Mouse (Mus musculus) olfactory bulb, adult 2 months (tissue): ENCODE measurements at regions not wholly inside any gene's neighbourhood (a gene's known extent, or its start where the extent isn't known, plus 50 kb on each side); places are given as distances from the start of the nearest gene placed in this dataset.
"Not testable (repeated sequence)": the region's sequence is repeated elsewhere in the genome, so short reads cannot be mapped to it uniquely, and the experiment has no call there.

Experiments used
- H3K27ac ChIP-seq: fragments of 200-500 bp; 2 replicates; pipeline ENCODE4 v1.5.1; 2012; ENCODE audit warnings: low read depth, low read length; ENCODE audit not compliant: insufficient read depth
- H3K4me1 ChIP-seq: fragments of 200-500 bp; 2 replicates; pipeline ENCODE4 v1.6.1; 2012; ENCODE audit warnings: low read length; ENCODE audit not compliant: control insufficient read depth, insufficient read depth
- H3K4me3 ChIP-seq: fragments of 200-500 bp; 2 replicates; pipeline ENCODE4 v1.5.1; 2012; ENCODE audit warnings: mild to moderate bottlenecking, low read depth, low read length, moderate library complexity; ENCODE audit not compliant: insufficient read depth
- CTCF ChIP-seq: fragments of 200-500 bp; IDR thresholded peaks from 2 replicates; pipeline ENCODE4 v1.5.1; 2012; ENCODE audit warnings: low read depth, mild to moderate bottlenecking, low read length, moderate library complexity; ENCODE audit not compliant: insufficient read depth
- POLR2A ChIP-seq: fragments of 200-500 bp; IDR thresholded peaks from 2 replicates; pipeline ENCODE4 v1.6.1; 2012; ENCODE audit warnings: mild to moderate bottlenecking, low read depth, low read length, moderate library complexity; ENCODE audit not compliant: insufficient read depth
- WGBS: fragments of 180-500 bp; shearing (Covaris S2); methylation state at CpG from one replicate; pipeline ENCODE4 v1.1.7; 2018; 5-methylcytosine and 5-hydroxymethylcytosine counted together

- no peak overlapping the region for H3K4me3 ChIP-seq
- H3K27ac ChIP-seq, result no peak overlapping the region
- no peaks in the 10 kb centered on the region for H3K4me1 ChIP-seq
- no peak for TF ChIP-seq POLR2A
- TF ChIP-seq CTCF, result no peak
Measured at GRCm38 (mm10) chr1:80969927-80970326, 106.8 kb upstream of the Nyap2 start.

DNA sequence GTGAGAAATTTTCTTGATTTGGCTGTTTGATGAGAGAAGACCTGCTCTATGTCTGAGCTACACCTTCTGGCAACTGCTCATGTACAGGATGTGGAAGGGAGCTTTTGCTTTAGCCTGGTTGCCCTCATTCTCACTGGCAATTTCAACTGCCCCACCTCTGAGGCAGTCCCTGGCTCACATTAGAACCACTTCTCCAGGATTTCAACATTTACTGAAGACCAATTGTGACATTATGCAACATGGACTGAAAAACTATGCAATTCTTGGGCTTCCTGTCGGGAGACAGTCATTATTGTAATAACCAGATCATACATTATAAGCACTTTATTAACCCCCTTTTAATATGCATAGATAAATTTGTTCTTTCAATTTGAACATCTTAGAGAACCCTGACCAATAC lies 107.6 kb upstream of the Nyap2 start:
- no peaks in the 10 kb centered on the region for H3K4me1 ChIP-seq
- 98% methylated on average over 1 of the region's 1 CpGs for WGBS
- TF ChIP-seq POLR2A, result no peak
- TF ChIP-seq CTCF, result no peak
- H3K4me3 ChIP-seq, result no peak overlapping the region
- no peak overlapping the region for H3K27ac ChIP-seq

DNA sequence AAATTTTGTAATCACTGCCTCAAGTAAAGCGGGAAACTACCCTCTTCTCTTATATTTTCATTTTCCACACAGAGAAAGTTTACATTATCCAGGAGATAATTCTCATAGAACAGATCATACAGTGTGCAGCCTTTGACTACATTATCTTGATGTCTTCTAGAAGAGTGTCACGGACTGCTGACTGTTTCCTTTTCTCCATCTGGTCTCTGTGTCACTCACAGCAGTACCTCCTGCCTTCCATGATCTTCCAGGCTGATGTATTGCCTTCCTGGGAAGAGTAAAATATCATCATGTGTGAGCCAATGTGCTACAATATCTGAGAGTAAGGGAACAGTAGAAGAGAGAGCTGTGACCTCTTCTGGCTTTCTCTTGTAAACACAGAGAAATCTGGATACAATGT lies 111.0 kb upstream of the Nyap2 start:
- WGBS, result 88% methylated on average over 2 of the region's 2 CpGs
- H3K27ac ChIP-seq, result no peak overlapping the region
- H3K4me1 ChIP-seq, result no peaks in the 10 kb centered on the region

GRCm38 (mm10) chr1:80964376-80964775 lies 112.4 kb upstream of the Nyap2 start:
- 65% methylated on average over 5 of the region's 5 CpGs for WGBS
- Histone ChIP-seq H3K4me1 (no peaks in the 10 kb centered on the region), H3K27ac (no peak overlapping the region), H3K4me3 (no peak overlapping the region)
- TF ChIP-seq CTCF, result no peak
- no peak for TF ChIP-seq POLR2A

More for the DNA sequence above, 111.0 kb upstream of the Nyap2 start:
- TF ChIP-seq POLR2A, result no peak
- no peak overlapping the region for H3K4me3 ChIP-seq

GRCm38 (mm10) chr1:80963838-80964237 lies 112.9 kb upstream of the Nyap2 start:
- 91% methylated on average over 1 of the region's 1 CpGs for WGBS

DNA sequence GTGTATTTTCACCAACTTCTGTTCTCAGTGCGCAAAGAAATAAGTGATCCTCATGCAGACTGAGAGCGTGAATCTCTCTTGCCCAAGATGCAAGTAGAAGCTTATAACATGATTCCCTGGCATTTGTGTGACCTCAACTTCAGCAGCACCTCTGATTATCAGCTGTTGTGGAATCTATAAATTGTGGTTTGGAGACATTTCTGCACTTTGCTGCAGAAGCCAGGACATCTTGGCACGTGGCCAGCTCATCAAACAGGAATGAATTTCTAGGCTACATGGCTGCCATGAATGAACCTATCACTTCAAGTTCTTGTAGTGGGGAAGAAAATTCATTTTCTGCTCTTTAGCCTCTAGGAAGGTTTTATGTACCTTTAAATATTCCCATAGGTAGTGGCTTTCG lies 126.3 kb upstream of the Nyap2 start:
- WGBS, result 92% methylated on average over 4 of the region's 4 CpGs
- Histone ChIP-seq H3K27ac (no peak overlapping the region), H3K4me3 (no peak overlapping the region), H3K4me1 (no peaks in the 10 kb centered on the region)
- TF ChIP-seq CTCF (no peak), POLR2A (no peak)

More at GRCm38 (mm10) chr1:80963838-80964237, 112.9 kb upstream of the Nyap2 start:
- no peak overlapping the region for H3K27ac ChIP-seq
- no peak for TF ChIP-seq CTCF
- no peak for TF ChIP-seq POLR2A
- H3K4me1 ChIP-seq, result no peaks in the 10 kb centered on the region
- no peak overlapping the region for H3K4me3 ChIP-seq

DNA sequence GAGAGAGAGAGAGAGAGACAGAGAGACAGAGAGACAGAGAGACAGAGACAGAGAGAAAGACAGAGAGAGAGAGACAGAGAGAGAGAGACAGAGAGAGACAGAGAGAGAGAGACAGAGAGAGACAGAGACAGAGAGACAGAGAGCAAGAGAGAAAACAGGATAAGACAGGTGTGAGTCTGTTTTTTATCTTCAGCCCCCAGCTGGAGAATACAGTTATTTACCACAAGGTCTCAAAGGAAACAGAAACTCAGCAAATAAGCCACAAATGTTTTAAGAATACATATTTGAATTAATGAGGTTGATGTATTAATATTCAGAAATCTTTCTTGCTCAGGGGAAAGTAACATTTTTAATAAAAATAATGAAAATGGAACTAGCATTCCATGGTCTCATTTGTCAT lies 130.7 kb upstream of the Nyap2 start:
- not testable (repeated sequence) for H3K4me3 ChIP-seq, H3K4me1 ChIP-seq, H3K27ac ChIP-seq

DNA sequence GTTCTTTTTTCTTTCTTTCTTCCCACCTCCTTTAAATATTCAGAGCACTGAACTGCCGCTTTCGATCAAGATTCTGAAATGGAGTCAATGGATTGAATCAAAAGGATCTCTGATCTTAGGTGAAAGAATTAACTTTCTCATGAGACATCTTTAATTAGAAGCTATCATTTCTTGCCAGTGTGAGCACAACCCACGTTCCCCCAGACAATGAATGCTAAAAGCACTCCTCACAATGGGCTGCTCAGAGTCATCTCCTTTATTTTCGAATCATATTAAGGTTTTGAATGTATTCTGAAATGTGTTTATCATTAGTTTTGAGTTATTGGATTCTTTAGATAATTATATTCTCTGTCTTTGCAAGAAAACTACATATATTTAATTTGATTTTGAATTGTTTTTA lies 137.4 kb upstream of the Nyap2 start:
- no peaks in the 10 kb centered on the region for H3K4me1 ChIP-seq
- no peak overlapping the region for H3K4me3 ChIP-seq
- no peak overlapping the region for H3K27ac ChIP-seq
- WGBS, result 63% methylated on average over 4 of the region's 4 CpGs
- TF ChIP-seq POLR2A (no peak), CTCF (no peak)

DNA sequence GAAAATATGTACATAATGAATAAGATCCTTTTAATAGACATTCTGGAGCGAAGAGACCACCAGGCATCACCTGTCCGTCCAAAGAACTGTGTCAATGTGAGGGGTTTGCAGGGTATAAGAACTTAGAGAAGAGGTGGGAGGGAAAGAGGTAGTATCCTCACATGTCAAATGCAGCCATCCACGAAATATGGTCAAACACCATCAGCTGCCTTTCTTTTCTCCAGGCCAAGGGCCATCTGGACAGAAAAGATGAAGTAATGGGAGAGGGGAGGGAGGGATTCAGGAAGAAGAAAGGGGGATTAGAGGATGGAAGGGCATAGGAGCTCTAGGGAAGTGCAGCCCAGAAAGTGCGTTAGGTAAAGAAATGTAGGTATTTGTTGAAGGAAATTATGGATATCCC lies 141.0 kb upstream of the Dock10 start:
- H3K4me3 ChIP-seq, result no peak overlapping the region
- no peaks in the 10 kb centered on the region for H3K4me1 ChIP-seq
- no peak for TF ChIP-seq CTCF
- TF ChIP-seq POLR2A, result no peak
- WGBS, result 87% methylated on average over 4 of the region's 4 CpGs
- H3K27ac ChIP-seq, result no peak overlapping the region

DNA sequence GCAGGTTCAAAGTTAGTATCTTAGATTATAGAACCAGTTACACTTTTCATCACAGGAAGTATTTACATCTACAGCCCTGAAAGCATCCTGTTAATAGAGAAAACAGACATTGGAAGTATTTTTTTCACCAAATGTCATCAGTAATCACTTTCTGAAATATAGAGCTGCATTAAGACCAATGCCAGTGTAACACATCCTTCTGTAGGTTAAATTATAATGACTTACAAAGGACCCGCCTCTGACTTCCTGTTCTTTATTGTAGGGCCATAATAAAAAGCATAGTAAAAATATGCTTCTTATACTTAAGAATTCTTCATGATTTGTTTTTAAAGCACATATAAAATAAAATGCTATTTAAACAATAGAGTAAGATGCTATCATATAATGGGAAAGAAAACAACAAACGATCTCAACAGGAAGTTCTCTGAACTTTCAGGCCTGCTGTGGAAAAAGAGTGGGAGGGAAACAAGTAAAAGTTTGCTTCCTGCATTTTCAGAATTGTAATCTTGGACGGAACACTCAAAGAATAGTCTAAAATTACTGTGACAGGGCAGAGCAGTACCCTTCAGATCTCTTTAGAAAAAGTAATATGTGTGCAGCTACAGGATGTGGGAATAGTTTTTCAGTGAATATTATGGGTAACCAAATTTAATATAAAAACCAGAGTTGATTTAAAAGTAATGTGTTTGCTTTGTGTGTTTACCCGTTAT lies 116.0 kb upstream of the Dock10 start:
- 67% methylated on average over 4 of the region's 4 CpGs for WGBS
- Histone ChIP-seq H3K4me3 (no peak overlapping the region), H3K27ac (no peak overlapping the region), H3K4me1 (no peaks in the 10 kb centered on the region)
- TF ChIP-seq CTCF, result no peak
- TF ChIP-seq POLR2A, result no peak
